Mouse (Mus musculus) neural tube, embryonic 12.5 days (tissue): Measurements from ENCODE around the gene Akr1c6. TPM values are rescaled to one million over a fixed set of nuclear protein-coding genes. Genes with fewer than 3 reads are reported as not detected.

ENCODE experiments used
- ATAC-seq: fragments of 200-750 bp; cut with Nextera tagmentation; 2 replicates; pipeline ENCODE4 v1.8.0; 2017; ENCODE audit warnings: low read depth, mild to moderate bottlenecking, moderate TSS enrichment, moderate library complexity; ENCODE audit not compliant: low FRiP score
- H3K27ac ChIP-seq: fragments of 300-500 bp; sonication (generic); 2 replicates; pipeline ENCODE4 v1.5.1; 2016
- H3K27me3 ChIP-seq: fragments of 300-500 bp; sonication (generic); replicated peaks from 2 replicates; pipeline ENCODE4 v1.6.1; 2016; ENCODE audit warnings: mild to moderate bottlenecking
- H3K36me3 ChIP-seq: fragments of 300-500 bp; sonication (generic); 2 replicates; pipeline ENCODE4 v1.6.1; 2016; ENCODE audit warnings: mild to moderate bottlenecking
- H3K4me1 ChIP-seq: fragments of 300-500 bp; sonication (generic); 2 replicates; pipeline ENCODE4 v1.6.1; 2016
- H3K4me2 ChIP-seq: fragments of 300-500 bp; sonication (generic); replicated peaks from 2 replicates; pipeline ENCODE4 v1.6.1; 2016; ENCODE audit warnings: mild to moderate bottlenecking
- H3K4me3 ChIP-seq: fragments of 300-500 bp; sonication (generic); 2 replicates; pipeline ENCODE4 v1.5.1; 2016
- H3K9ac ChIP-seq: fragments of 300-500 bp; sonication (generic); 2 replicates; pipeline ENCODE4 v1.6.1; 2016; ENCODE audit warnings: mild to moderate bottlenecking
- H3K9me3 ChIP-seq: fragments of 300-500 bp; sonication (generic); 2 replicates; pipeline ENCODE4 v1.6.1; 2016; ENCODE audit warnings: mild to moderate bottlenecking
- WGBS: fragments of 180-500 bp; shearing (Covaris S2); methylation state at CpG from one replicate; pipeline ENCODE4 v1.1.7; 2016; 5-methylcytosine and 5-hydroxymethylcytosine counted together
- polyA plus RNA-seq: library from polyadenylated mRNA; unstranded; fragments of >200 nt; fragmentation: Nextera tagmentation; extraction: Ambion mirVana; gene quantifications from 2 replicates; pipeline ENCODE4 v1.2.1, GENCODE M21; 2016

Gene Akr1c6
- polyA plus RNA-seq, 1 experiment from 2014 or later, result not detected

DNA sequence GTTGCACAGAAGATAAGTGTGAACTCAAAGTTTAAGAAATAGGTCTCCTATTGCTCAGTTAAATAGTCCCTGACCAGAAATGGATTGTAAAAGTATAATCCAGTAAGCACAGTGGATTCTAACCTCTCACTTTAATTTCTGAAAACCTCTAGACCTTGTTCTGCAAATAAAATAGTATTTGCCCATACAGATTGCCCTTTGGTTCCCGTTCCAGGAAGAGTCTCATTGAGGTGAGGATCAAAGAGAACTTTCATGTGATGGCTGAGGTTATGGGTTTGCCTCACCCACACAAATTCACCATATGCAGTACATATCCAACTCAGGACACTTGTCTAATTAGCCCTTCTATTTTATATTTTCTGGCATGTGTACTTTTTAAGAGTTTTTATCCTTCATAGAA is 33.8 kb downstream of the Akr1c6 start:
- 76% methylated on average over 1 of the region's 1 CpGs for WGBS
- ATAC-seq, result no peak
- Histone ChIP-seq H3K4me3 (no peak overlapping the region), H3K36me3 (no peaks in the 10 kb centered on the region), H3K4me2 (no peak overlapping the region), H3K9me3 (no peaks in the 10 kb centered on the region), H3K27ac (no peak overlapping the region), H3K9ac (no peak overlapping the region), H3K4me1 (no peaks in the 10 kb centered on the region), H3K27me3 (no peaks in the 10 kb centered on the region)

Other genes starting within 250 kb of the Akr1c6 start
- 2.8 TPM in 2 replicates for gene Akr1c13, start 243.2 kb upstream of the Akr1c6 start, polyA plus RNA-seq
- gene Akr1c19, start 205.6 kb upstream of the Akr1c6 start, polyA plus RNA-seq, result 1.0 and 2.0 TPM in 2 replicates
- gene Akr1c12, start 154.9 kb upstream of the Akr1c6 start, polyA plus RNA-seq, result 0.33 TPM in 1 of 2 replicates, not detected in the other
- not detected in 2 replicates for gene Akr1c20, start 89.0 kb downstream of the Akr1c6 start, polyA plus RNA-seq
- not detected in 2 replicates for gene Akr1c21, start 139.8 kb downstream of the Akr1c6 start, polyA plus RNA-seq
- gene Akr1e1, start 174.9 kb downstream of the Akr1c6 start, polyA plus RNA-seq, result 45.7 and 53.1 TPM in 2 replicates